Mouse (Mus musculus): ENCODE results near the gene Tbc1d8. TPM values are rescaled to one million over a fixed set of nuclear protein-coding genes. Genes with fewer than 3 reads are reported as not detected.

Tbc1d8 gene
- polyA plus RNA-seq, 1 experiment from 2014 or later = 7.2 TPM

DNA sequence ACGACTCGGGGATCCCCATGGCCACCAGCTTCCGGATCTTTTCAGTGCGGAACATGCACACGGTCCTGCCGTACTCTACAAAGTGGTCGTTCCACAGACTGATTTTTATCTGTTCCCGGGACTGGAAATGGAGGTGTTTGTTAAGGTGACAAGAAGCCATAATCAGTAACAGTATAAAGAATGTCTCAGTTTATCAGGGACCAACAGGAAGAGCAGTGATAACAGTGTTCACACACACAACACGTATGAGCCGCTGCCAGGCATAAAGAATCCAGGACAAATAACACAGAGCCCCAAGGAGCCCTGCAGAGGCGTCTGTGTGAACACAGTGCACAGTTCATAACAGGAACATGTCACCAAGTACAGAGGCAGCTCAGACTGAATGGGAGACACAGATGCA, 89.2 kb downstream of the Tbc1d8 start:
- no peaks in the 10 kb centered on the region for H3K27me3 ChIP-seq (ENCODE audit: control insufficient read depth, insufficient read depth, low read depth, low read length)
- H3K27ac ChIP-seq (ENCODE audit: low read length) = peak overlapping the region; percentile 30; the same call in 1 of the 2 replicates
- H3K9me3 ChIP-seq (replicated peaks; ENCODE audit: control insufficient read depth, low read length) = no peaks in the 10 kb centered on the region
- 0 out of 2 replicates have a peak overlapping the region, but pooled peaks have one; percentile 8 for H3K4me2 ChIP-seq (ENCODE audit: low read depth, low read length)
- 35% methylated on average over 11 of the region's 11 CpGs for WGBS (ENCODE audit: insufficient replicate concordance)
- peaks cover 2% of the 10 kb centered on the region; the same call in 1 of the 2 replicates for H3K36me3 ChIP-seq (ENCODE audit: control insufficient read depth, insufficient read depth)
- peak; percentile 61 for ATAC-seq (ENCODE audit: low read depth)
- no peak overlapping the region for H3K9ac ChIP-seq (ENCODE audit: low read depth, low read length)
- H3K4me3 ChIP-seq (ENCODE audit: low read depth, low read length) = no peak overlapping the region
- H3K4me1 ChIP-seq (ENCODE audit: control insufficient read depth, low read depth, low read length) = peaks cover 33% of the 10 kb centered on the region

DNA sequence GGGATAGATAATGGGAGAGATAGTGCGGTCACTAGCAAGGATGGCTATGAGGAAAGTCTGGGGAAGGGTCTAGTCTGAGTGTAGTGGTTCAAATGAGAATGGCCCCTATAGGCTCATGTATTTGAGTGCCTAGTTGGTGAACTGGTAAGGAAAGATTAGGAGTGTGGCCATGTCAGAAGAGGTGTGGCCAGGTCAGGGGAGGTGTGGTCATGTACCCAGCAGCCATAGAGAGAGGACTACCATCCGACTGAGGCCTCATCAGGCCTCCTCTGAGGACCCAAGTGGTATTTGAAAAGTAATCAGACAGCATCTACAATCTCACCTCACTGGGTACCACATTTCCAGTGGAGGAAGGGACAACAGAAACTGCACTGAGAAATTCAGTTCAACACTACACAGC, 90.4 kb downstream of the Tbc1d8 start:
- 69% methylated on average over 2 of the region's 2 CpGs for WGBS (ENCODE audit: insufficient replicate concordance)
- H3K36me3 ChIP-seq (ENCODE audit: control insufficient read depth, insufficient read depth) = peaks cover 2% of the 10 kb centered on the region; the same call in 1 of the 2 replicates
- H3K4me2 ChIP-seq (ENCODE audit: low read depth, low read length) = no peak overlapping the region
- H3K27me3 ChIP-seq (ENCODE audit: control insufficient read depth, insufficient read depth, low read depth, low read length) = no peaks in the 10 kb centered on the region
- peaks cover 21% of the 10 kb centered on the region for H3K4me1 ChIP-seq (ENCODE audit: control insufficient read depth, low read depth, low read length)
- peak; percentile 82 for ATAC-seq (ENCODE audit: low read depth)
- 0 out of 2 replicates have a peak overlapping the region, but pooled peaks have one; percentile 39 for H3K27ac ChIP-seq (ENCODE audit: low read length)
- H3K9ac ChIP-seq (ENCODE audit: low read depth, low read length) = no peak overlapping the region
- H3K9me3 ChIP-seq (replicated peaks; ENCODE audit: control insufficient read depth, low read length) = no peaks in the 10 kb centered on the region
- no peak overlapping the region for H3K4me3 ChIP-seq (ENCODE audit: low read depth, low read length)

DNA sequence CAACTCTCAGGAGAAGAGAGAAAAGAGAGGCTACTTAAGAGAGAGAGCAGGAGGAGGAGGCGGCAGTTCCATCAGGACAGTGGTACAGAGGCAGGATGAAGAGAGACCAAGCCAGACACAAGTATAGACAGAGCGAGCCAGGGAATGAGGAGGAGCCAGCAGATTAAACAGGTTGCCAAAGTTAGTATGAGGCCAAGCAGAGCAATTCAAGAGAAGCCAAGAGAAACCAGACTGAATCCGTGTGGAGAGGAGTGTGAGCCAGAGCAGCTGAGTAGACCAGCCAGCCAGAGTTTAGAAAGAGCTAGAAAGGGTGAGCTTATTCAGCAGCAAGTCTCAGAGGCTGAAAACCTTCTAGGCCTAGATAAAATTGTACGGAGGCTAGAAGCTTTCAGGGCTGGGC, 91.1 kb downstream of the Tbc1d8 start:
- Histone ChIP-seq H3K4me1 (ENCODE audit: control insufficient read depth, low read depth, low read length) (peaks cover 17% of the 10 kb centered on the region), H3K9me3 (replicated peaks; ENCODE audit: control insufficient read depth, low read length) (no peaks in the 10 kb centered on the region), H3K4me3 (ENCODE audit: low read depth, low read length) (no peak overlapping the region), H3K27me3 (ENCODE audit: control insufficient read depth, insufficient read depth, low read depth, low read length) (no peaks in the 10 kb centered on the region), H3K27ac (ENCODE audit: low read length) (0 out of 2 replicates have a peak overlapping the region, but pooled peaks have one; percentile 1), H3K36me3 (ENCODE audit: control insufficient read depth, insufficient read depth) (peaks cover 2% of the 10 kb centered on the region; the same call in 1 of the 2 replicates), H3K4me2 (ENCODE audit: low read depth, low read length) (no peak overlapping the region), H3K9ac (ENCODE audit: low read depth, low read length) (no peak overlapping the region; the same call in 1 of the 2 replicates)
- no peak for ATAC-seq (ENCODE audit: low read depth)
- 80% methylated on average over 4 of the region's 4 CpGs for WGBS (ENCODE audit: insufficient replicate concordance)

DNA sequence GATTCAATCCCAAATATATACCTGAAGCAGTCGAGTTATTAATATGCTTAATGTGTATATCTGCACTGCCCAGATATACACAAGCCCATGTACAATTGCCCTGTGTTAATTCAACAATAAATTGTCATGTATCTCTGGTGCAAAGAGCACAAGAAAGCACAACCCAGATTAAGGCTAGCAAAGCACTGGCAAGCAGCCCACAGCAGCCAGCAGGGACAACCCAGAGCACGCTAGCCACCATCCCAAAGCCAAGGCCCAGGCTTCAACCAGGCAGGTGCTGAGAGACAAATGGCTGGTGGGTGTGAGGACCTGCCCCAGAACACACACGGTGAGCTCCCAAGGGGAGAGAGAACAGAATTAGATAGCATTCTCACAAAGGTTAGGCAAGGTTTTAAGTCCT, 92.1 kb downstream of the Tbc1d8 start:
- no peak overlapping the region for H3K4me2 ChIP-seq (ENCODE audit: low read depth, low read length)
- H3K9me3 ChIP-seq (replicated peaks; ENCODE audit: control insufficient read depth, low read length) = no peaks in the 10 kb centered on the region
- 59% methylated on average over 3 of the region's 3 CpGs for WGBS (ENCODE audit: insufficient replicate concordance)
- H3K36me3 ChIP-seq (ENCODE audit: control insufficient read depth, insufficient read depth) = peaks cover 2% of the 10 kb centered on the region; the same call in 1 of the 2 replicates
- no peak overlapping the region for H3K27ac ChIP-seq (ENCODE audit: low read length)
- H3K4me3 ChIP-seq (ENCODE audit: low read depth, low read length) = no peak overlapping the region
- no peak overlapping the region for H3K9ac ChIP-seq (ENCODE audit: low read depth, low read length)
- peaks cover 15% of the 10 kb centered on the region for H3K4me1 ChIP-seq (ENCODE audit: control insufficient read depth, low read depth, low read length)
- ATAC-seq (ENCODE audit: low read depth) = no peak
- H3K27me3 ChIP-seq (ENCODE audit: control insufficient read depth, insufficient read depth, low read depth, low read length) = no peaks in the 10 kb centered on the region

DNA sequence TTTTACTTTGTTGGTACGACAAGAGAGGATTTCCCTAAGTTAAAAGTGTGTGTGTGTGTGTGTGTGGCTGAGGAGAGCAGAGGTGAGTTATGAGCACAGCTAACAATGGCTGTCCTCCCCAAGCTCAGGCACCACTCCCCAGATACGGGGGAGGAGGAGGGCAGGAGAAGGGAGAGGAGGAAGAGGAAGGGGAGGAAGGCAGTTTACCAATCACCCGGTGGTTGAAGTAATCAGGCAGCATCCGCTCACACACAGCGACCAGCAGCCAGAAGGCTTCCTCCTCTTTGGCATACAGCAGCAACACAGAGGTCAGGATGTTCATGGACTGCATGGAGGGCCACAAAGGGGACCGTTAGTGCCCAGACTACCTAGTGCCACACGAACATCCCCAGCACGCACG, 93.6 kb downstream of the Tbc1d8 start:
- H3K4me2 ChIP-seq (ENCODE audit: low read depth, low read length) = no peak overlapping the region
- peaks cover 15% of the 10 kb centered on the region for H3K4me1 ChIP-seq (ENCODE audit: control insufficient read depth, low read depth, low read length)
- H3K27me3 ChIP-seq (ENCODE audit: control insufficient read depth, insufficient read depth, low read depth, low read length) = no peaks in the 10 kb centered on the region
- no peak overlapping the region for H3K9ac ChIP-seq (ENCODE audit: low read depth, low read length)
- H3K27ac ChIP-seq (ENCODE audit: low read length) = no peak overlapping the region
- H3K36me3 ChIP-seq (ENCODE audit: control insufficient read depth, insufficient read depth) = peaks cover 2% of the 10 kb centered on the region; the same call in 1 of the 2 replicates
- H3K9me3 ChIP-seq (replicated peaks; ENCODE audit: control insufficient read depth, low read length) = no peaks in the 10 kb centered on the region
- no peak for ATAC-seq (ENCODE audit: low read depth)
- 39% methylated on average over 9 of the region's 9 CpGs for WGBS (ENCODE audit: insufficient replicate concordance)
- H3K4me3 ChIP-seq (ENCODE audit: low read depth, low read length) = no peak overlapping the region

DNA sequence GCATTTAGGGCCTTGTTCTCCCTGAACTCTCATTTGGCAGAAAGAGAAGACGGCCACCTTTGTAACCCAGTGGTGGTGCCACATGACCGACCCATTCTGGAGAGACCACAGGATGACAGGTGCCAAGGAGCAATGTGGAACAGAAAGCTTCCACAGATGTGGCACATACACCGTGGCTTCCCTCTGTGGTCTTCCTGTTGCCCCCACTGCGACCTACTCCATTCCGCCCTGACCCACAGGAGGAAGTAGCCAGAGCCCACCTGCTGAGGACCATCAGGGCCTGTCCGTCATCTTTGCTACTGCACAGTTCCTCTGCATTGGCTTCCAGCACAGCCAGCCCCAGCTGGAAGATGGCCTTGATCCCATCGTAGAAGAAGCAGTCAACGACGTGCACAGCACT, 97.5 kb downstream of the Tbc1d8 start:
- Histone ChIP-seq H3K4me1 (ENCODE audit: control insufficient read depth, low read depth, low read length) (no peaks in the 10 kb centered on the region; the same call in 1 of the 2 replicates), H3K4me2 (ENCODE audit: low read depth, low read length) (no peak overlapping the region), H3K27me3 (ENCODE audit: control insufficient read depth, insufficient read depth, low read depth, low read length) (no peaks in the 10 kb centered on the region), H3K27ac (ENCODE audit: low read length) (no peak overlapping the region), H3K9me3 (replicated peaks; ENCODE audit: control insufficient read depth, low read length) (no peaks in the 10 kb centered on the region), H3K9ac (ENCODE audit: low read depth, low read length) (no peak overlapping the region), H3K36me3 (ENCODE audit: control insufficient read depth, insufficient read depth) (peaks cover 2% of the 10 kb centered on the region; the same call in 1 of the 2 replicates), H3K4me3 (ENCODE audit: low read depth, low read length) (no peak overlapping the region)
- no peak for ATAC-seq (ENCODE audit: low read depth)
- WGBS (ENCODE audit: insufficient replicate concordance) = 73% methylated on average over 9 of the region's 9 CpGs

DNA sequence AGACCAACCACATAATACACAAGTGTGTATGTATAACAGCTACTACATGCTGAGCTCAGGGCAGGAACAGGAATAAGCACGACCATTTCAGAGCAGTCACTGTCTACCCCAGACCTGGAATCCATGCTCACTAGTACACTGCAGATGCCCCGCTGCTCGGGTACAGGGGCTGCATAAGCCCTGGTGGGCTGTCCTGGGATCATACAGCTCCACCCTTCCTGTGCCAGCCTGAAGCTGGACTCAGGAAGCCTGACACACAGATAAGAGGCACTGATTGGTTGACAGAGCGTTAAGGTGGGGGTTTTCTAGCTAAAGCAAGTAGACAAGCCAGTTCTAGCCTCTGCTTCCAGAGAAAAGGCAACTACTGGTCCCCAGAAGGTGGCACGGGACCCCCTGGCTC, 99.5 kb downstream of the Tbc1d8 start:
- ATAC-seq (ENCODE audit: low read depth) = no peak
- no peak overlapping the region for H3K4me3 ChIP-seq (ENCODE audit: low read depth, low read length)
- H3K36me3 ChIP-seq (ENCODE audit: control insufficient read depth, insufficient read depth) = peaks cover 2% of the 10 kb centered on the region; the same call in 1 of the 2 replicates
- H3K27me3 ChIP-seq (ENCODE audit: control insufficient read depth, insufficient read depth, low read depth, low read length) = no peaks in the 10 kb centered on the region
- no peak overlapping the region for H3K27ac ChIP-seq (ENCODE audit: low read length)
- no peaks in the 10 kb centered on the region for H3K9me3 ChIP-seq (replicated peaks; ENCODE audit: control insufficient read depth, low read length)
- H3K4me1 ChIP-seq (ENCODE audit: control insufficient read depth, low read depth, low read length) = no peaks in the 10 kb centered on the region; the same call in 1 of the 2 replicates
- no peak overlapping the region for H3K9ac ChIP-seq (ENCODE audit: low read depth, low read length)
- WGBS (ENCODE audit: insufficient replicate concordance) = 25% methylated on average over 5 of the region's 5 CpGs
- H3K4me2 ChIP-seq (ENCODE audit: low read depth, low read length) = no peak overlapping the region

DNA sequence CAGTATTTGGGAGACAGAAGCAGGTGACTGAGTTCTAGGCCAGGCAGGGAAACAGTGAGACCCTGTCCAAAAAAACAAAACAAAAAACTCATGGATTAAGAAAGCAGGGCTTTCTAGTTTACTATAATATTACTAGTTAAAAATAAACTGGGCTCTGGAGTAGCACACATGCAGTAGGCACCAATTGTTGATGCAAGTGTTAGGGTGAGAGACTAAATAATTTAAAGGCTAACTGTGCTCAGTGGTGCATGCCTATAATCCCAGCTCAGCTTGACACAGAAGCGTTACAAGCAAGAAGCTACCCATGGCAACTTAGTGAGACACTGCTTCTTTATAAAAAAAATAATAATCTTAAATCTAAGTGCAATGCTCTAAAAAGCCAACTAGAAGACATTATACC, 100.0 kb downstream of the Tbc1d8 start:
- H3K27ac ChIP-seq (ENCODE audit: low read length) = no peak overlapping the region
- no peaks in the 10 kb centered on the region for H3K9me3 ChIP-seq (replicated peaks; ENCODE audit: control insufficient read depth, low read length)
- no peaks in the 10 kb centered on the region for H3K27me3 ChIP-seq (ENCODE audit: control insufficient read depth, insufficient read depth, low read depth, low read length)
- H3K36me3 ChIP-seq (ENCODE audit: control insufficient read depth, insufficient read depth) = peaks cover 5% of the 10 kb centered on the region
- H3K4me2 ChIP-seq (ENCODE audit: low read depth, low read length) = no peak overlapping the region
- no peaks in the 10 kb centered on the region; the same call in 1 of the 2 replicates for H3K4me1 ChIP-seq (ENCODE audit: control insufficient read depth, low read depth, low read length)
- no peak overlapping the region for H3K9ac ChIP-seq (ENCODE audit: low read depth, low read length)
- 68% methylated on average over 1 of the region's 1 CpGs for WGBS (ENCODE audit: insufficient replicate concordance)
- H3K4me3 ChIP-seq (ENCODE audit: low read depth, low read length) = no peak overlapping the region
- ATAC-seq (ENCODE audit: low read depth) = no peak

DNA sequence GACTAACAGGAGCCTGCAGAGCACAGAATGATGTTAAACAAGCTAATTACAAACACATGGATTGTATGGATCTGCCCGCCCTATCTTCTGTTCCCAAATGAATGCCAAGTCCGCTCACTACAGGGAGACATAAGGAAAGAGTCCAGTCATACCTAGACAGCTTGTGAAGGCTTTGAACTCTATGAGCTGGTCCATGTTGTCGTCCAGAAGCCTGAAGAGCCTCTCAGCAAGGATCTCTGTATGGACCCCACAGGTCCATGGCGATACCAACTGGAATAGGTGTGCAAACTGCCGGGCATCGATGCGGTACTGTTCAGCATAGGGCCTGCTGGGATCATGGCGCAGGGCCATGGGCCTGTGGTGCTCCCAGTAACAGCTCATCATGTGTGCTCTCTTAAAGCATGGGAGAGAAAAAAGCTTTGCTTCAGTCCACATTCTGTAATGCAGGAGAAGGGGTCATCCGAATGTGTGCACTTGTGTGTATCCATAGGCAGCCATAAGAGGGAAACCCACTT, 101.8 kb downstream of the Tbc1d8 start:
- H3K27ac ChIP-seq (ENCODE audit: low read length) = no peak overlapping the region
- WGBS (ENCODE audit: insufficient replicate concordance) = 84% methylated on average over 9 of the region's 9 CpGs
- H3K4me1 ChIP-seq (ENCODE audit: control insufficient read depth, low read depth, low read length) = no peaks in the 10 kb centered on the region; the same call in 1 of the 2 replicates
- H3K27me3 ChIP-seq (ENCODE audit: control insufficient read depth, insufficient read depth, low read depth, low read length) = no peaks in the 10 kb centered on the region
- H3K9me3 ChIP-seq (replicated peaks; ENCODE audit: control insufficient read depth, low read length) = no peaks in the 10 kb centered on the region
- peaks cover 17% of the 10 kb centered on the region for H3K36me3 ChIP-seq (ENCODE audit: control insufficient read depth, insufficient read depth)
- ATAC-seq (ENCODE audit: low read depth) = no peak
- no peak overlapping the region for H3K4me3 ChIP-seq (ENCODE audit: low read depth, low read length)
- H3K9ac ChIP-seq (ENCODE audit: low read depth, low read length) = no peak overlapping the region
- H3K4me2 ChIP-seq (ENCODE audit: low read depth, low read length) = no peak overlapping the region
